In the genomic region with DNA sequence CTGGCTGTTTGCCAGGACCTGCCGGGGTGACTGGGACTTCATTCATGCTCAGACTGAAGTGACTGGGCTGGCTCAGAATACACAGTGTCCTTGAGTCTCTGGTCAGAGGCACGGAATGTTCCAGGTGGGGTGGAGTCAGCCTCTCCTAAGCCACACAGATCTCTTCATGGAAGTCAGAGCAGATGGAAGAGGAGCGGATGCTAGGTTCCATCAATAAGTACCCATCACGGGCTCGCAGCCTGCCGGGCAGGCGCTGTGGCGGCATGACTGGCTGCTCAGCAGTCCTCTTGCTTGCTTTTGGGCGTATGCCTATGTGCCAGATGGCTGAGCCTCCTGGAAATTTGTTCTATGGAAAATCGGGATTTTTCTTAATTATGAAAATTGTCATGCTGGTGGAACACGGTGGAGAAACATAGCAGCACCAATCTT, we compare ENCODE assay signal across 8 mouse cellular contexts. TPM values are rescaled to one million over a fixed set of nuclear protein-coding genes. Genes with fewer than 3 reads are reported as not detected.
DNase-seq lines count a peak whose midpoint lies in the region; ATAC-seq lines count a peak whose summit lies in the region.

No protein-coding gene starts in this region.

- no peaks in the 10 kb centered on the region for H3K36me3 ChIP-seq in forebrain, embryonic 13.5 days (ENCODE audit: poor library complexity, severe bottlenecking)
- no peaks in the 10 kb centered on the region for H3K36me3 ChIP-seq in forebrain, embryonic 11.5 days (ENCODE audit: control insufficient read depth, insufficient read depth, low read length)
- H3K36me3 ChIP-seq in hindbrain, embryonic 16.5 days (ENCODE audit: control insufficient read depth, insufficient read depth, low read length): no peaks in the 10 kb centered on the region
- no peaks in the 10 kb centered on the region for H3K36me3 ChIP-seq in lung, embryonic 15.5 days
- no peaks in the 10 kb centered on the region for H3K36me3 ChIP-seq in limb, embryonic 10.5 days

- peak overlapping the region; percentile 93 for H3K27ac ChIP-seq in forebrain, embryonic 13.5 days
- H3K27ac ChIP-seq in forebrain, embryonic 11.5 days (ENCODE audit: low read depth, low read length): no peak overlapping the region
- peak overlapping the region; percentile 55 for H3K27ac ChIP-seq in hindbrain, embryonic 16.5 days (ENCODE audit: low read depth, low read length)
- H3K27ac ChIP-seq in lung, embryonic 15.5 days: peak overlapping the region; percentile 66
- H3K27ac ChIP-seq in limb, embryonic 10.5 days: no peak overlapping the region

- H3K4me2 ChIP-seq in forebrain, embryonic 13.5 days: 0 out of 2 replicates have a peak overlapping the region, but pooled peaks have one; percentile 8
- no peak overlapping the region for H3K4me2 ChIP-seq in forebrain, embryonic 11.5 days (ENCODE audit: low read depth, low read length, severe bottlenecking)
- no peak overlapping the region for H3K4me2 ChIP-seq in hindbrain, embryonic 16.5 days (ENCODE audit: low read length)
- no peak overlapping the region for H3K4me2 ChIP-seq in lung, embryonic 15.5 days

- no peak overlapping the region for H3K9ac ChIP-seq in forebrain, embryonic 13.5 days
- H3K9ac ChIP-seq in forebrain, embryonic 11.5 days (ENCODE audit: low read length): no peak overlapping the region
- H3K9ac ChIP-seq in hindbrain, embryonic 16.5 days (ENCODE audit: low read depth, low read length): no peak overlapping the region
- H3K9ac ChIP-seq in lung, embryonic 15.5 days: no peak overlapping the region

- peak; percentile 70 for ATAC-seq in forebrain, embryonic 13.5 days
- ATAC-seq in forebrain, embryonic 11.5 days (replicated peaks; ENCODE audit: low FRiP score): no peak
- ATAC-seq in hindbrain, embryonic 16.5 days: peak; percentile 77
- peak; percentile 64; the same call in 1 of the 2 replicates for ATAC-seq in lung, embryonic 15.5 days (ENCODE audit: borderline replicate concordance, extremely low read depth, low FRiP score, low TSS enrichment)

- H3K4me3 ChIP-seq in forebrain, embryonic 13.5 days: no peak overlapping the region
- H3K4me3 ChIP-seq in forebrain, embryonic 11.5 days (ENCODE audit: low read depth, low read length): no peak overlapping the region
- H3K4me3 ChIP-seq in hindbrain, embryonic 16.5 days (ENCODE audit: low read length): no peak overlapping the region
- H3K4me3 ChIP-seq in lung, embryonic 15.5 days: no peak overlapping the region
- H3K4me3 ChIP-seq in limb, embryonic 10.5 days: no peak overlapping the region

- DNase-seq in forebrain, embryonic 11.5 days (ENCODE audit: low spot score): no peak
- peak; percentile 74 for DNase-seq in adrenal gland, postnatal 14 days
- no peak for DNase-seq in urinary bladder, postnatal 36 days (ENCODE audit: low spot score in 2 of 2)
- no peak for DNase-seq in limb, embryonic 10.5 days (ENCODE audit: low spot score)
- no peak for DNase-seq in gastrocnemius, adult 8-10 months (ENCODE audit: low spot score in 2 of 2)

- no peaks in the 10 kb centered on the region for H3K27me3 ChIP-seq in forebrain, embryonic 13.5 days
- no peaks in the 10 kb centered on the region for H3K27me3 ChIP-seq in forebrain, embryonic 11.5 days (ENCODE audit: control insufficient read depth, insufficient read depth, low read length)
- no peaks in the 10 kb centered on the region for H3K27me3 ChIP-seq in hindbrain, embryonic 16.5 days (replicated peaks; ENCODE audit: control insufficient read depth, insufficient read depth, low read length)
- H3K27me3 ChIP-seq in lung, embryonic 15.5 days: no peaks in the 10 kb centered on the region
- H3K27me3 ChIP-seq in limb, embryonic 10.5 days (ENCODE audit: low read depth, poor library complexity, severe bottlenecking): no peaks in the 10 kb centered on the region; the same call in 1 of the 2 replicates

- 67% methylated on average over 11 of the region's 11 CpGs for WGBS in forebrain, embryonic 13.5 days
- 88% methylated on average over 11 of the region's 11 CpGs for WGBS in forebrain, embryonic 11.5 days
- WGBS in hindbrain, embryonic 16.5 days: 52% methylated on average over 11 of the region's 11 CpGs
- 60% methylated on average over 11 of the region's 11 CpGs for WGBS in lung, embryonic 15.5 days
- 91% methylated on average over 11 of the region's 11 CpGs for WGBS in limb, embryonic 10.5 days

- H3K4me1 ChIP-seq in forebrain, embryonic 13.5 days: peaks cover 44% of the 10 kb centered on the region
- 0 out of 2 replicates have a peak, but pooled peaks cover 2% of the 10 kb centered on the region for H3K4me1 ChIP-seq in forebrain, embryonic 11.5 days (replicated peaks; ENCODE audit: control insufficient read depth, insufficient read depth, low read length)
- H3K4me1 ChIP-seq in hindbrain, embryonic 16.5 days (ENCODE audit: control insufficient read depth, insufficient read depth, low read depth, low read length): peaks cover 11% of the 10 kb centered on the region
- H3K4me1 ChIP-seq in lung, embryonic 15.5 days: peaks cover 19% of the 10 kb centered on the region
- H3K4me1 ChIP-seq in limb, embryonic 10.5 days: 0 out of 2 replicates have a peak, but pooled peaks cover 11% of the 10 kb centered on the region

- no peaks in the 10 kb centered on the region for H3K9me3 ChIP-seq in forebrain, embryonic 13.5 days (replicated peaks)
- no peaks in the 10 kb centered on the region for H3K9me3 ChIP-seq in forebrain, embryonic 11.5 days (ENCODE audit: control insufficient read depth, low read length)
- no peaks in the 10 kb centered on the region for H3K9me3 ChIP-seq in hindbrain, embryonic 16.5 days (ENCODE audit: control insufficient read depth, low read length)
- no peaks in the 10 kb centered on the region for H3K9me3 ChIP-seq in lung, embryonic 15.5 days
- no peaks in the 10 kb centered on the region for H3K9me3 ChIP-seq in limb, embryonic 10.5 days (replicated peaks)

RNA-seq across cellular contexts. Expression of gene Lrpap1, which starts 32.6 kb away (rescaled TPM):
- 95.2 and 104 TPM in 2 replicates for polyA plus RNA-seq in forebrain, embryonic 13.5 days (2015; fragmentation: Nextera tagmentation; extraction: Ambion mirVana)
- 83.2 and 83.7 TPM in 2 replicates for polyA plus RNA-seq in forebrain, embryonic 11.5 days (2014; fragmentation: Nextera tagmentation; extraction: Ambion mirVana)
- 80.8 and 88.8 TPM in 2 replicates for total RNA-seq in adrenal gland, postnatal 14 days (2021)
- polyA plus RNA-seq in hindbrain, embryonic 16.5 days (2015; fragmentation: Nextera tagmentation; extraction: Ambion mirVana): 153 and 186 TPM in 2 replicates
- polyA plus RNA-seq in lung, embryonic 15.5 days (2015; fragmentation: Nextera tagmentation; extraction: Ambion mirVana): 130 and 145 TPM in 2 replicates
- polyA plus RNA-seq in limb, embryonic 10.5 days (2016; fragmentation: Nextera tagmentation; extraction: Ambion mirVana): 54.6 and 58.5 TPM in 2 replicates
- total RNA-seq in gastrocnemius, adult 8-10 months (2022): 10 to 100 TPM; 18.0 to 28.7 (median 22.3) TPM

Comparison
In these comparisons a context has a peak if more than half of its experiments do, and no peak if none do; other contexts are left out.
1. H3K27ac ChIP-seq: peak in forebrain, embryonic 13.5 days (single experiment), hindbrain, embryonic 16.5 days (single experiment) and lung, embryonic 15.5 days (single experiment); none in forebrain, embryonic 11.5 days (single experiment) and limb, embryonic 10.5 days (single experiment).